ENCODE assay signal across 8 mouse cellular contexts in genomic region chr16:13671685-13672385, GRCm38 (mm10). TPM values are rescaled to one million over a fixed set of nuclear protein-coding genes. Genes with fewer than 3 reads are reported as not detected.
A peak's percentile ranks its signal among the peaks of the same experiment; 100 is the strongest.
DNase-seq lines count a peak whose midpoint lies in the region; ATAC-seq and TF ChIP-seq lines count a peak whose summit lies in the region.

Gene Bfar (plus strand): TSS chr16:13671858.
Gene 3110001I22Rik (plus strand): TSS chr16:13671929.

- DNase-seq in c-Kit-positive CD71-positive TER-119-positive erythroid progenitor cells, embryonic 14.5 days (ENCODE audit: low spot score): peak; percentile 86
- peak; percentile 93 to 94 for DNase-seq in heart, postnatal 10 days
- DNase-seq in large intestine, adult 2 months (ENCODE audit: low read depth, low spot score): peak; percentile 77
- DNase-seq in liver, postnatal 0 days: peak; percentile 92
- peak; percentile 90 for DNase-seq in testis, postnatal 10 days (ENCODE audit: low spot score)

- under 1% methylated on average over 54 of the region's 54 CpGs for WGBS in forebrain, embryonic 12.5 days
- under 1% methylated on average over 54 of the region's 54 CpGs for WGBS in large intestine, adult 2 months
- WGBS in liver, postnatal 0 days (ENCODE audit: insufficient replicate concordance): under 1% methylated on average over 39 of the region's 54 CpGs
- under 1% methylated on average over 54 of the region's 54 CpGs for WGBS in neural tube, embryonic 14.5 days

- H3K9me3 ChIP-seq in E14TG2a.4 (ENCODE audit: low read length): no peaks in the 10 kb centered on the region
- H3K9me3 ChIP-seq in forebrain, embryonic 12.5 days: no peaks in the 10 kb centered on the region
- H3K9me3 ChIP-seq in liver, postnatal 0 days (ENCODE audit: low read length): no peaks in the 10 kb centered on the region
- H3K9me3 ChIP-seq in neural tube, embryonic 14.5 days (ENCODE audit: control insufficient read depth, low read length): no peaks in the 10 kb centered on the region

- peak within 1 kb of the TSS; percentile 94 for H3K9ac ChIP-seq in forebrain, embryonic 12.5 days
- peak within 1 kb of the TSS; percentile 79 for H3K9ac ChIP-seq in liver, postnatal 0 days (replicated peaks)
- H3K9ac ChIP-seq in neural tube, embryonic 14.5 days (replicated peaks; ENCODE audit: low read depth, low read length): peak within 1 kb of the TSS; percentile 80

- ATAC-seq in forebrain, embryonic 12.5 days (ENCODE audit: low FRiP score): peak; percentile 93
- ATAC-seq in liver, postnatal 0 days: peak; percentile 75
- ATAC-seq in neural tube, embryonic 14.5 days (ENCODE audit: low read depth): peak; percentile 94

- H3K4me3 ChIP-seq in E14TG2a.4 (replicated peaks; ENCODE audit: low read length): peak within 1 kb of the TSS; percentile 99
- H3K4me3 ChIP-seq in forebrain, embryonic 12.5 days (replicated peaks): peak within 1 kb of the TSS; percentile 95
- peak within 1 kb of the TSS; percentile 65 for H3K4me3 ChIP-seq in liver, postnatal 0 days (ENCODE audit: low read depth, low read length)
- peak within 1 kb of the TSS; percentile 89 for H3K4me3 ChIP-seq in neural tube, embryonic 14.5 days (ENCODE audit: low read depth, low read length)

- no peak for TF ChIP-seq CTCF in E14TG2a.4 (conservative IDR thresholded peaks at IDR 0.05; ENCODE audit: low read length)
- TF ChIP-seq CTCF in liver, postnatal 0 days (IDR thresholded peaks at IDR 0.05; ENCODE audit: low read depth): no peak

- peaks cover 33% of the 10 kb centered on the region for H3K36me3 ChIP-seq in E14TG2a.4 (ENCODE audit: insufficient read depth, low read length)
- peaks cover 6% of the 10 kb centered on the region for H3K36me3 ChIP-seq in forebrain, embryonic 12.5 days (replicated peaks)
- H3K36me3 ChIP-seq in liver, postnatal 0 days (replicated peaks; ENCODE audit: insufficient read depth, low read length): peaks cover 4% of the 10 kb centered on the region; the same call in 1 of the 2 replicates
- peaks cover 2% of the 10 kb centered on the region; the same call in 1 of the 2 replicates for H3K36me3 ChIP-seq in neural tube, embryonic 14.5 days (ENCODE audit: control insufficient read depth, insufficient read depth, low read length)

- H3K4me2 ChIP-seq in forebrain, embryonic 12.5 days: peak within 1 kb of the TSS; percentile 83
- H3K4me2 ChIP-seq in liver, postnatal 0 days (ENCODE audit: low read depth, low read length): peak within 1 kb of the TSS; percentile 73
- H3K4me2 ChIP-seq in neural tube, embryonic 14.5 days (ENCODE audit: low read depth, low read length): peak within 1 kb of the TSS; percentile 88

- intact Hi-C loops in heart, postnatal 10 days (cut with DNase I): loop anchor here (5.0 to 10.0 kb wide), 2 partner anchors 230 to 483 kb away; partner anchors contain the start of genes Mpv17l and Pdxdc1

- TF ChIP-seq EP300 in liver, postnatal 0 days (IDR thresholded peaks at IDR 0.05; ENCODE audit: low read depth): peak; percentile 40; the same call in 1 of the 2 replicates

- no peaks in the 10 kb centered on the region for H3K27me3 ChIP-seq in E14TG2a.4 (ENCODE audit: insufficient read depth, low read length)
- H3K27me3 ChIP-seq in forebrain, embryonic 12.5 days: no peaks in the 10 kb centered on the region
- no peaks in the 10 kb centered on the region for H3K27me3 ChIP-seq in liver, postnatal 0 days (ENCODE audit: insufficient read depth, low read length)
- no peaks in the 10 kb centered on the region for H3K27me3 ChIP-seq in neural tube, embryonic 14.5 days (ENCODE audit: control insufficient read depth, insufficient read depth, low read length)

- peaks cover 37% of the 10 kb centered on the region for H3K4me1 ChIP-seq in E14TG2a.4 (replicated peaks; ENCODE audit: low read depth, low read length)
- H3K4me1 ChIP-seq in forebrain, embryonic 12.5 days: peaks cover 29% of the 10 kb centered on the region
- H3K4me1 ChIP-seq in liver, postnatal 0 days (ENCODE audit: insufficient read depth): peaks cover 27% of the 10 kb centered on the region
- peaks cover 18% of the 10 kb centered on the region for H3K4me1 ChIP-seq in neural tube, embryonic 14.5 days (ENCODE audit: control insufficient read depth, insufficient read depth, low read length)

- peak within 1 kb of the TSS; percentile 82 for H3K27ac ChIP-seq in forebrain, embryonic 12.5 days
- H3K27ac ChIP-seq in liver, postnatal 0 days (ENCODE audit: low read depth): peak within 1 kb of the TSS; percentile 93
- peak within 1 kb of the TSS; percentile 74 for H3K27ac ChIP-seq in neural tube, embryonic 14.5 days (ENCODE audit: low read depth, low read length)

RNA-seq across cellular contexts. Expression of gene Bfar, which starts in this region (rescaled TPM):
- 41.3 and 41.7 TPM in 2 replicates for polyA plus RNA-seq in forebrain, embryonic 12.5 days (2016; fragmentation: Nextera tagmentation; extraction: Ambion mirVana)
- total RNA-seq in heart, postnatal 10 days (2021): 10 to 100 TPM; 41.2 to 44.2 TPM
- 21.5 and 24.8 TPM in 2 replicates for polyA plus RNA-seq in large intestine, adult 2 months (2012; rRNA removed)
- 21.3 and 23.1 TPM in 2 replicates for polyA plus RNA-seq in liver, postnatal 0 days (2015; fragmentation: Nextera tagmentation; extraction: Ambion mirVana)
- 52.6 and 57.6 TPM in 2 replicates for polyA plus RNA-seq in neural tube, embryonic 14.5 days (2014; fragmentation: Nextera tagmentation; extraction: Ambion mirVana)

RNA-seq across cellular contexts. Expression of gene 3110001I22Rik, which starts in this region (rescaled TPM):
- polyA plus RNA-seq in forebrain, embryonic 12.5 days (2016; fragmentation: Nextera tagmentation; extraction: Ambion mirVana): 9.0 and 9.3 TPM in 2 replicates
- 1 to 10 TPM; 2.7 to 2.8 TPM for total RNA-seq in heart, postnatal 10 days (2021)
- polyA plus RNA-seq in large intestine, adult 2 months (2012; rRNA removed): 1.6 and 2.2 TPM in 2 replicates
- 2.2 and 2.4 TPM in 2 replicates for polyA plus RNA-seq in liver, postnatal 0 days (2015; fragmentation: Nextera tagmentation; extraction: Ambion mirVana)
- polyA plus RNA-seq in neural tube, embryonic 14.5 days (2014; fragmentation: Nextera tagmentation; extraction: Ambion mirVana): 7.7 and 8.3 TPM in 2 replicates

Comparison
In these comparisons a context has a peak if more than half of its experiments do, and no peak if none do; other contexts are left out.
1. Peak in every context shown above with its lines: DNase-seq, ATAC-seq, H3K4me3 ChIP-seq and H3K27ac ChIP-seq.